Mouse (Mus musculus): ENCODE results near the gene Gnas. TPM values are rescaled to one million over a fixed set of nuclear protein-coding genes. Genes with fewer than 3 reads are reported as not detected.
A peak's percentile ranks its signal among the peaks of the same experiment; 100 is the strongest.

Gene Gnas
- polyA plus RNA-seq (2016; fragmentation: Nextera tagmentation; extraction: Ambion mirVana): 565 and 587 TPM in 2 replicates

GRCm38 (mm10) chr2:174284011-174284410 lies at the start of gene Gnas:
Gene Gnas (plus strand): TSS chr2:174284320.
- Histone ChIP-seq H3K36me3 (peaks cover 99% of the 10 kb centered on the region), H3K9me3 (replicated peaks) (peaks cover 29% of the 10 kb centered on the region), H3K27me3 (replicated peaks) (peaks cover 59% of the 10 kb centered on the region), H3K4me2 (peak within 1 kb of the TSS; percentile 44), H3K4me1 (no peaks in the 10 kb centered on the region), H3K4me3 (peak within 1 kb of the TSS; percentile 24), H3K9ac (0 out of 2 replicates have a peak within 1 kb of the TSS, but pooled peaks have one; percentile 12), H3K27ac (no peak within 1 kb of the TSS)
- ATAC-seq: no peak
- 52% methylated on average over 19 of the region's 19 CpGs for WGBS (ENCODE audit: insufficient replicate concordance)

DNA sequence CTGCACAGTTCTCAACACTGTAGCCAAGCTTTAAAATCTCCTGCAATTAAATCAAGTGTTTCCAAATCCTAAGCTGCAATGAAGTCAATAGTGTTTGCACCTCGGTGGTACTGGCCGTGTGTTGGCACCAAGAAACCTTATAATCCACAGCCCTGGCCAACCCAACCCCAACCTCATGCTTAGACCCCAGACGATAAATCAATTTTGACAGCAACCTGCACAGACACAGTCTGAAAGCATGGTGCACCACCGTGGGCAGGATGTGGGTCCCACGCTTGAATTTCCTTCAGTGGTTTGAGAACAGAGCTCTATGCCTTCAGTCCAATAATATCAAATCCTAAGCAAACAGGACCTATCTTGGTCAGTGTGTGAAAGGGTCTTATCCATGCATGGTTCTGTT lies 41.7 kb upstream of the Gnas start:
- H3K36me3 ChIP-seq: no peaks in the 10 kb centered on the region
- no peak overlapping the region for H3K27ac ChIP-seq
- ATAC-seq: no peak
- H3K4me3 ChIP-seq: no peak overlapping the region
- WGBS (ENCODE audit: insufficient replicate concordance): 54% methylated on average over 5 of the region's 5 CpGs
- no peak overlapping the region for H3K9ac ChIP-seq
- H3K4me2 ChIP-seq: no peak overlapping the region
- H3K4me1 ChIP-seq: no peaks in the 10 kb centered on the region
- no peaks in the 10 kb centered on the region for H3K27me3 ChIP-seq (replicated peaks)
- H3K9me3 ChIP-seq (replicated peaks): no peaks in the 10 kb centered on the region

GRCm38 (mm10) chr2:174251963-174252362 lies 32.2 kb upstream of the Gnas start:
- Histone ChIP-seq H3K36me3 (no peaks in the 10 kb centered on the region), H3K4me1 (no peaks in the 10 kb centered on the region), H3K27me3 (replicated peaks) (0 out of 2 replicates have a peak, but pooled peaks cover 8% of the 10 kb centered on the region), H3K27ac (no peak overlapping the region), H3K4me3 (no peak overlapping the region), H3K9me3 (replicated peaks) (no peaks in the 10 kb centered on the region), H3K4me2 (no peak overlapping the region), H3K9ac (no peak overlapping the region)
- ATAC-seq: no peak

DNA sequence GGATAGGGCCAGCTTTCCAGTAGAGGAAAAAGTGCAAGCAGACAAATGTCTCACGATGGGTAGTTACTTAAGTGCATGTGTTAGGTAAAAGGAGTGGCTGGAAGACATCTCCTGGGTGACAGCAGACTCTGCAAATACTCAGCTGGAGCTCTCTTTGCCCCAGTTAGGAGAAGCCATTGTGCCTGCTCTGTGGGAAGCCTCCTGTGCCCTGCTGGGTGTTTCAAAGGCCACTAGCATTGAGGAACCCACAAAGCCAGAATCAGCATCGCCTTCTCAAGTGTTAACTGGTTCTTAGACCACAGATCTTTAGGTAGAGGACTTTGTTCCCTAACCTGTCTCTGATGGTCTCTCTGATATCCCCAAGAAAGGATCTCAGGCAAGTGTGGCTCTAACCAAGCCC lies 26.8 kb upstream of the Gnas start:
- Histone ChIP-seq H3K4me3 (no peak overlapping the region), H3K9ac (no peak overlapping the region), H3K36me3 (no peaks in the 10 kb centered on the region), H3K27ac (no peak overlapping the region), H3K4me2 (no peak overlapping the region), H3K27me3 (replicated peaks) (peaks cover 22% of the 10 kb centered on the region), H3K4me1 (no peaks in the 10 kb centered on the region), H3K9me3 (replicated peaks) (no peaks in the 10 kb centered on the region)
- WGBS (ENCODE audit: insufficient replicate concordance): 18% methylated on average over 2 of the region's 2 CpGs
- no peak for ATAC-seq

DNA sequence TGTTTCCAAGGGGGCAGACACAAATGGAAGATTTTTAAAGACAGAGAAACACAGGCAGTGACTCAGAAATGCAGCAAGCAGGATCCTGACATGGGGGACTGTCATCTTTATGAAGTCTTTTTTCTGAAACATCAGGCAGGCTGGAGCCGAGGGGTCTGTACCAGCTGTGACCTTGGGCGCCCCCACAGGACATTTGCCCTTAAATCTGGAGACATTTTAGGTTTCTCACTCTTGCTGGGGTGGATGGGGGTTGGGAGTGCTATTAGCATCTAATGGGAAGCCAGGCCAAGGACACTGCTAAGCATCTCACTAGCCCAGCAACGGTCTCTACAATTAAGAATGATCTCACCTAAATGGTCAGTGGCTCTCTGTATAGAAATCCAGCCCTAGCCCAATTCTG lies 24.1 kb upstream of the Gnas start:
- H3K4me2 ChIP-seq: no peak overlapping the region
- WGBS (ENCODE audit: insufficient replicate concordance): 20% methylated on average over 3 of the region's 3 CpGs
- H3K4me1 ChIP-seq: no peaks in the 10 kb centered on the region
- H3K27ac ChIP-seq: no peak overlapping the region
- no peak overlapping the region for H3K9ac ChIP-seq
- peaks cover 22% of the 10 kb centered on the region for H3K27me3 ChIP-seq (replicated peaks)
- H3K4me3 ChIP-seq: no peak overlapping the region
- H3K9me3 ChIP-seq (replicated peaks): no peaks in the 10 kb centered on the region
- no peak for ATAC-seq
- H3K36me3 ChIP-seq: 0 out of 2 replicates have a peak, but pooled peaks cover 2% of the 10 kb centered on the region

GRCm38 (mm10) chr2:174260908-174261800 lies 23.0 kb upstream of the Gnas start:
- whole genome bisulfite sequencing (ENCODE audit: insufficient replicate concordance): 22% methylated on average over 4 of the region's 4 CpGs
- no peak overlapping the region for H3K27ac ChIP-seq
- H3K27me3 ChIP-seq (replicated peaks): peaks cover 20% of the 10 kb centered on the region
- H3K4me1 ChIP-seq: no peaks in the 10 kb centered on the region
- H3K9me3 ChIP-seq (replicated peaks): no peaks in the 10 kb centered on the region
- peaks cover 12% of the 10 kb centered on the region; the same call in 1 of the 2 replicates for H3K36me3 ChIP-seq
- no peak for ATAC-seq
- H3K4me3 ChIP-seq: no peak overlapping the region
- no peak overlapping the region for H3K9ac ChIP-seq
- H3K4me2 ChIP-seq: no peak overlapping the region

- H3K27me3 ChIP-seq (replicated peaks): peaks cover 14% of the 10 kb centered on the region
- no peak overlapping the region for H3K4me3 ChIP-seq
- no peaks in the 10 kb centered on the region for H3K9me3 ChIP-seq (replicated peaks)
- no peaks in the 10 kb centered on the region for H3K4me1 ChIP-seq
- H3K9ac ChIP-seq: no peak overlapping the region
- ATAC-seq: no peak
- 65% methylated on average over 6 of the region's 6 CpGs for WGBS (ENCODE audit: insufficient replicate concordance)
- H3K27ac ChIP-seq: no peak overlapping the region
- H3K36me3 ChIP-seq: peaks cover 18% of the 10 kb centered on the region
- H3K4me2 ChIP-seq: no peak overlapping the region
These were observed 22.3 kb upstream of the Gnas start for GRCm38 (mm10) chr2:174261801-174262200.

DNA sequence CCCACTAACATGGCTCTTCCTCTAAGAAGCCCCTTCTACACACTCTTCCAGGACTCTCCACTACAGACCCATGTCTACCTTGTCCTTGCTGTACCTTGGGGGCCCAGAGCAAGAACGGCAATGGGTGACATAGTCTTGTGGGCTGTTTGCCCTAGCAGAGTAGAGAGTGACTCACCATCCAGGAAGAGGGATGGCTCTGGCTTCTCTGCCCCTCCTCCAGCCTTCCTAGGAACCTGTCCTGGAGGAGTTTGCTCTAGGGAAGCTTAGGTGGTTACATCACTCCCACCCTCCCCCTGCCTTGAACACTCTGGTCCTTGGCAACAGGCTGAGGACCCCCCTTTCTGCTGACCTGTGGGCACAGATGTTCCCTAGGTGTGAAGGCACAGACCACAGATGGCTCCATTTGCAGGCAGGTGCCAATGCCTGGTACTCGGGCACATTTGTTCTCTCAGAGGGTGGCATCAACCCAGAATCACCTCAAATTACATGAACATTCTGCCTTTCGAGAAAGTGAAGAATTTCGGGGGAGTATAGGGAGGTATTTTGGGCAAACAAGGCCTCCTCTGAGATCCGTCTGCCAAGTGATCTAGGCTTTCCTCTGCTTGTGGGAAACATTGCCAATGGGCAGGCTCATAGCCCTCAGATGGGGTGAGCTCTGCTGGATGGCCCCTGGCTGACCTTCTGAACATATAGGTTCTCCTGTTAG lies 20.9 kb upstream of the Gnas start:
- ATAC-seq: no peak

DNA sequence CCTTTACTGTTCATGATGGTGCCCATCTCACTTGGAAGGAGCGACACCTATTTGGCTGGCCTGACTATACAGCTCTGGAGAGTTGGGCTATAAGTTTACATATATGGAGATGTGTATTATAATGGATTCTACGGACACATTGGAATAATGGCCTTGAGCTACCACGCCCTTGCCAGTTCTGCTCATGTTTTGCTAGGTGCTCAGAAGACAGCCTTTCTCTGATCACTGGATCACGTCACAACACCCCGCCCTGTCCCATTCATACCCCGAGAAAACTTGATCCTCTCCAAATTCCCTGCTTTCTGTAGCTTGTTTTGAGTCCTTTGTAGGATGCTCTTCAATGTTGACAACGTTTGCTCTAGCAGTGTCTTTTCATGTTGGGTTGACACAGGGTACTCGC lies 19.9 kb upstream of the Gnas start:
- no peaks in the 10 kb centered on the region for H3K27me3 ChIP-seq (replicated peaks)
- H3K36me3 ChIP-seq: peaks cover 40% of the 10 kb centered on the region
- H3K27ac ChIP-seq: no peak overlapping the region
- no peaks in the 10 kb centered on the region for H3K4me1 ChIP-seq
- H3K9ac ChIP-seq: no peak overlapping the region
- H3K4me3 ChIP-seq: no peak overlapping the region
- H3K4me2 ChIP-seq: no peak overlapping the region
- H3K9me3 ChIP-seq (replicated peaks): no peaks in the 10 kb centered on the region
- no peak for ATAC-seq
- 75% methylated on average over 8 of the region's 8 CpGs for WGBS (ENCODE audit: insufficient replicate concordance)

More for the DNA sequence above, 20.9 kb upstream of the Gnas start:
- no peak overlapping the region for H3K4me2 ChIP-seq
- H3K27me3 ChIP-seq (replicated peaks): 0 out of 2 replicates have a peak, but pooled peaks cover 4% of the 10 kb centered on the region
- no peak overlapping the region for H3K9ac ChIP-seq
- H3K27ac ChIP-seq: no peak overlapping the region
- no peak overlapping the region for H3K4me3 ChIP-seq
- no peaks in the 10 kb centered on the region for H3K4me1 ChIP-seq
- peaks cover 32% of the 10 kb centered on the region for H3K36me3 ChIP-seq
- 41% methylated on average over 5 of the region's 5 CpGs for WGBS (ENCODE audit: insufficient replicate concordance)
- H3K9me3 ChIP-seq (replicated peaks): no peaks in the 10 kb centered on the region

- H3K4me2 ChIP-seq: no peak overlapping the region
- no peak for ATAC-seq
These were observed 13.7 kb upstream of the Gnas start for GRCm38 (mm10) chr2:174270416-174270815.

DNA sequence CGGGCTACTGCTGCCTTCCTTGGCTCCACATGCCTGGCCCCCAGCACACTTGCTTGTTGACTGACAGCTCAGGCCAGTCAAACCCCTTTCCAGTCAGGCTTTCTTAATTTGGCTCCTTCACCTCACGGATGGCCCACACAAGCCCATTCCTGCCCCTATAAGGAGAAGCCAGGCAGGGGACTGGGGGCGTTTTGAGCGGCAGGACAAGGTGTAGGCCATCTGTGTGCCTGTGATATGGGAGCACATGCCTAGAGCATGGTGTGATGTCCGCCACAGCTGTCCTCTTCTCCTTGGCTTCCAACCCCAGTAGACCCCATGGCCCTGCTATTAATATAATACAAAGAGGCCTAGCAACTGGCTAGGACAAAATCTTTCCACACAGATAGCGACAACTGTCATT lies 12.7 kb upstream of the Gnas start:
- Histone ChIP-seq H3K4me2 (no peak overlapping the region), H3K27me3 (replicated peaks) (no peaks in the 10 kb centered on the region), H3K27ac (no peak overlapping the region), H3K9me3 (replicated peaks) (no peaks in the 10 kb centered on the region), H3K4me3 (no peak overlapping the region), H3K9ac (no peak overlapping the region), H3K4me1 (no peaks in the 10 kb centered on the region), H3K36me3 (peaks cover 67% of the 10 kb centered on the region)
- ATAC-seq: no peak
- WGBS (ENCODE audit: insufficient replicate concordance): 75% methylated on average over 6 of the region's 6 CpGs

More at GRCm38 (mm10) chr2:174270416-174270815, 13.7 kb upstream of the Gnas start:
- WGBS (ENCODE audit: insufficient replicate concordance): 84% methylated on average over 7 of the region's 7 CpGs
- Histone ChIP-seq H3K9ac (no peak overlapping the region), H3K27me3 (replicated peaks) (no peaks in the 10 kb centered on the region), H3K9me3 (replicated peaks) (no peaks in the 10 kb centered on the region), H3K36me3 (peaks cover 72% of the 10 kb centered on the region), H3K4me3 (no peak overlapping the region), H3K27ac (no peak overlapping the region), H3K4me1 (no peaks in the 10 kb centered on the region)

GRCm38 (mm10) chr2:174273131-174273530 lies 11.0 kb upstream of the Gnas start:
- Histone ChIP-seq H3K27ac (no peak overlapping the region), H3K4me3 (no peak overlapping the region), H3K4me2 (no peak overlapping the region), H3K27me3 (replicated peaks) (no peaks in the 10 kb centered on the region), H3K9ac (no peak overlapping the region), H3K9me3 (replicated peaks) (no peaks in the 10 kb centered on the region), H3K4me1 (no peaks in the 10 kb centered on the region), H3K36me3 (peaks cover 56% of the 10 kb centered on the region)
- no peak for ATAC-seq
- 88% methylated on average over 5 of the region's 5 CpGs for WGBS (ENCODE audit: insufficient replicate concordance)

Data from liver, embryonic 12.5 days (tissue).